Mouse (Mus musculus) lung, embryonic 15.5 days (tissue): ENCODE measurements around the gene Atpaf1. TPM values are rescaled to one million over a fixed set of nuclear protein-coding genes. Genes with fewer than 3 reads are reported as not detected.

Experiments used
- ATAC-seq: fragments of 200-750 bp; cut with Nextera tagmentation; 2 replicates; pipeline ENCODE4 v1.8.0; 2017; ENCODE audit warnings: moderate number of reproducible peaks, borderline replicate concordance; ENCODE audit not compliant: low FRiP score, low TSS enrichment; ENCODE audit errors: extremely low read depth
- H3K27ac ChIP-seq: fragments of 300-500 bp; sonication (generic); 2 replicates; pipeline ENCODE4 v1.5.1; 2015; ENCODE audit warnings: moderate library complexity, mild to moderate bottlenecking, inconsistent platforms
- H3K27me3 ChIP-seq: fragments of 300-500 bp; sonication (generic); 2 replicates; pipeline ENCODE4 v1.6.1; 2015; ENCODE audit warnings: inconsistent platforms
- H3K36me3 ChIP-seq: fragments of 300-500 bp; sonication (generic); 2 replicates; pipeline ENCODE4 v1.6.1; 2015; ENCODE audit warnings: inconsistent platforms
- H3K4me1 ChIP-seq: fragments of 300-500 bp; sonication (generic); 2 replicates; pipeline ENCODE4 v1.6.1; 2015; ENCODE audit warnings: inconsistent platforms
- H3K4me2 ChIP-seq: fragments of 300-500 bp; sonication (generic); 2 replicates; pipeline ENCODE4 v1.6.1; 2015; ENCODE audit warnings: inconsistent platforms, mild to moderate bottlenecking, moderate library complexity
- H3K4me3 ChIP-seq: fragments of 300-500 bp; sonication (generic); 2 replicates; pipeline ENCODE4 v1.5.1; 2015; ENCODE audit warnings: mild to moderate bottlenecking, inconsistent platforms
- H3K9ac ChIP-seq: fragments of 300-500 bp; sonication (generic); 2 replicates; pipeline ENCODE4 v1.6.1; 2015; ENCODE audit warnings: inconsistent platforms
- H3K9me3 ChIP-seq: fragments of 300-500 bp; sonication (generic); 2 replicates; pipeline ENCODE4 v1.6.1; 2016; ENCODE audit warnings: inconsistent platforms
- WGBS: fragments of 180-500 bp; shearing (Covaris S2); methylation state at CpG from one replicate; pipeline ENCODE4 v1.1.7; 2015; 5-methylcytosine and 5-hydroxymethylcytosine counted together
- polyA plus RNA-seq: library from polyadenylated mRNA; unstranded; fragments of >200 nt; fragmentation: Nextera tagmentation; extraction: Ambion mirVana; gene quantifications from 2 replicates; pipeline ENCODE4 v1.2.1, GENCODE M21; 2015

The Atpaf1 gene
- polyA plus RNA-seq, 1 experiment from 2014 or later = 52.0 TPM

DNA sequence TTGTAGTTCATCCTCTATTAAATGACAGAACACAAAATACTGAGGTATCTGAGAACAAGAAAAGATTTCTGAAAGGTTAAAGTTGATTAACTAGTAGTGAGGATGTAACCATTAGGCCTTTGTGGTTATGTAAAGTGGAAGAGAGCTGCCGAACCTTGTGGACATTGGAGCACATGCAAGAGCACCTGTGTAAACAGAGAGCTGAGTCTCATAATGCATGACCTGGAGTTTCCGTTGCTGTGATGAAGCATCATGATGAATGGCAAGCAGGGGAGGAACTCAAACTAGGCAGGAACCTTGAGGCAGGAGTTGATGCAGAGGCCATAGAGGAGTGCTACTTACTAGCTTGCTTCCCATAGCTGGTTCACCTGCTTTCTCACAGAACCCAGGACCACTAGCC, 66.0 kb downstream of the Atpaf1 start:
- ATAC-seq = no peak
- Histone ChIP-seq H3K4me3 (no peak overlapping the region), H3K4me1 (0 out of 2 replicates have a peak, but pooled peaks cover 3% of the 10 kb centered on the region), H3K9ac (no peak overlapping the region), H3K9me3 (no peaks in the 10 kb centered on the region), H3K36me3 (peaks cover 5% of the 10 kb centered on the region; the same call in 1 of the 2 replicates), H3K4me2 (no peak overlapping the region), H3K27ac (no peak overlapping the region), H3K27me3 (no peaks in the 10 kb centered on the region)
- 20% methylated on average over 2 of the region's 2 CpGs for WGBS

DNA sequence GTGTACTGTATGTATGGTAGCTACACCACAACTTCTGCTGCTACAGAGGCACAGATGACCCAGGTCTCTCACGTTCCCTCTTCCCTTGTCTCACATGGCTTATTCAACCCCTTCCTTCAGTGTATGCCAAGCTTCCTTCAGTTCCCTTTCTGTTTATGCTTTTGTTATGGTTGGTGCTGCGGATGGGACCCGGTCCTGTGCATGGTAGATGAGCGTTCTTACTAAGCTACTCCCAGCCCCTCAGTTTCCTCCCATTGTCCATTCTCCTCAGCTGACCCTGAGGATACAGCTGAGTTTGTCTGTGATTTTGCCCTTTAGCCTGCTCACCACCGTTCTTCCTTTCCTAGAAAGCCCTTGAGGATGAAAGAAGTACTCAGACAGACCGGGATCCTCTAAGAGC, 67.0 kb downstream of the Atpaf1 start:
- no peak overlapping the region for H3K4me3 ChIP-seq
- 0 out of 2 replicates have a peak, but pooled peaks cover 3% of the 10 kb centered on the region for H3K4me1 ChIP-seq
- ATAC-seq = no peak

DNA sequence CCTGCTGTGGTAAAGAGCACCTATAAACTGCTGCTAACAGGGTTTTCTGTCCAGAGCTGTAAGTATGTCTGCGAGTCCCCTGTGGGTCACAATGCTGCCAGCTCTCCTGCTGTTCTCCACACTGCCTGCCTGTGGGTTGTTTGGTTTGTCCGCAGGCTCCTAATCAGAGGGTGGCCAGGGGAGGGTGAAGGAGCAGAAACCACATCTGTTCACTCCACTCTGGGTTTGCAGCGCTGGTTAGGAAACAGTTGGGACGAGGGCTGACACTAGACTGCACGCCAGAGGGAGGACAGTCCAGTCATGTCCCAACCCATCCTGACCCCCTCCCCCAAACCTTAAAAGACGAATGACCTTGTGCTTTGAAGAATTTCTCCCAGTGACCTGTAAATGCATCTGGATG, 70.5 kb downstream of the Atpaf1 start:
- no peaks in the 10 kb centered on the region for H3K27me3 ChIP-seq
- H3K9me3 ChIP-seq = no peaks in the 10 kb centered on the region
- no peak overlapping the region for H3K4me3 ChIP-seq
- ATAC-seq = no peak
- WGBS = 40% methylated on average over 6 of the region's 6 CpGs
- H3K36me3 ChIP-seq = peaks cover 22% of the 10 kb centered on the region
- no peak overlapping the region for H3K9ac ChIP-seq
- H3K4me1 ChIP-seq = no peaks in the 10 kb centered on the region
- H3K4me2 ChIP-seq = no peak overlapping the region
- H3K27ac ChIP-seq = no peak overlapping the region

More for the DNA sequence above, 67.0 kb downstream of the Atpaf1 start:
- peaks cover 5% of the 10 kb centered on the region; the same call in 1 of the 2 replicates for H3K36me3 ChIP-seq
- no peak overlapping the region for H3K4me2 ChIP-seq
- no peak overlapping the region for H3K9ac ChIP-seq
- no peaks in the 10 kb centered on the region for H3K9me3 ChIP-seq
- no peaks in the 10 kb centered on the region for H3K27me3 ChIP-seq
- H3K27ac ChIP-seq = no peak overlapping the region
- 70% methylated on average over 6 of the region's 6 CpGs for WGBS

DNA sequence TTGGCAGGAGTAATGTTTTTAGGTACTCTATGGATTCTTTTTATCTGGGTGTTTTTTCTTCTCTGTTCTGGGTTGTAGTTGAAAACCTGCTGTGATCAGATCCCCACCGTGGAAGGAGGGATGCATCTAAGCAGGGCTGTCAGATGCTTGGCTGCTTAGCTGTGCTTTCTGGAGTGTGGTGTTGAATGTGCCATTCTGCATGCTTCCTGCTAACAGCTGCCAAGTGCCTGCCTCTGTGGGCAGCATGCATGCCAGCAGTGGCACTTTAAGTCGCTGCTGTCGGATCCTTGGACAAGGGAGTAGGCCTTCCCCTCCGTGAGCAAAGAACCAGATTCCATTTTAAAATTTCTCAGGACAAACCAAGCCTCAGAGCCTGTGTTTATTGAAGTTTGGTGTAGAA, 71.0 kb downstream of the Atpaf1 start:
- Histone ChIP-seq H3K4me1 (no peaks in the 10 kb centered on the region), H3K4me3 (no peak overlapping the region), H3K36me3 (peaks cover 27% of the 10 kb centered on the region), H3K27me3 (no peaks in the 10 kb centered on the region), H3K4me2 (no peak overlapping the region), H3K27ac (no peak overlapping the region), H3K9ac (no peak overlapping the region), H3K9me3 (no peaks in the 10 kb centered on the region)
- WGBS = 62% methylated on average over 4 of the region's 4 CpGs
- ATAC-seq = no peak

DNA sequence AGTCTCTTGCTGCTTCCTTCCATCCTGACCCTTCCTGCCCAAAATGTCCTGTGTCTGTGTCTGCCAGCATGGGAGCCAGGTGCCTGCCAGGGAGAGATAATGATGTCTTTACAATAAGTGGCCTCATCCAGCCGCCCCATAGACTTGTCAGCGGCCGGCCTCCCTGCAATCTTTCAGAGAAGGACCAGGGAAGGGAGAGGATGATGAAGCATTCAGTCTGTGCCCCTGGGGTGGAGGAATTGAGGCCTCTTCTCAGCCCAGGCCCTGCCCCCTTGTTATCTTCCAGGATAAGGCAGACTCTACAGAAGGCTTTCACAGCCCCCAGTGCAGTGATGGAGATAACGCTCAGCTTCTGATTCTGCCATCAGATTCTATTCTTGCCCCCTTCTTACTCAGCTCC, 71.7 kb downstream of the Atpaf1 start:
- no peak for ATAC-seq
- H3K4me3 ChIP-seq = no peak overlapping the region
- 67% methylated on average over 4 of the region's 4 CpGs for WGBS

DNA sequence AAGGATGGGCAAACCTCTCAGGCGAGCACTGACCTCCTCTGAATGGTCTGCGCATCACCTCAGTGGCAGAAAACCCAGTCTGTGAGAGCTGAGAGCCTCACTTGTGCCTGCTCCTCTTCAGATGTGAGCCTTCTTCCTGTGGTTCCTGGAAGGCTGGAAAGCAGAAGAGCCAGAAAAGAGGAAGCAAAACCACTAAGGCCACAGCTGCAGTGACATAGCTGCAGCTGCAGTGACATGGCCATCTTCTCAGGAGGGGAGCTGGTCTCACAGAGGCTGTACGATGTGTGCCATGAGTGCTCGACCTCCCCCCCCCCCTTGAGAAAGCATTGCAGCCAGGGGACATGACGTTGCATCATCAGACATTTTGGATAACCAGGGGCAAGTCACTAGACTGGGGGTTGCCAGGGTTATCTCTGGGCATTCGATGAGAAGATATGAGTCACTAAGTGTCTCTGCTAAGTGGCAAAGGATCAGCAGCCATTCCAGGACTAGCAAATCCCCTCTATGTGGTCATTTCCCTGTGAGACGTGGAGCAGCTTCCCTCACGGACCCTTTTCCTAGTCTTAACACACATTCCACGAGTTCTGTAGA, 72.8 kb downstream of the Atpaf1 start:
- Histone ChIP-seq H3K36me3 (peaks cover 23% of the 10 kb centered on the region), H3K27me3 (no peaks in the 10 kb centered on the region), H3K9ac (no peak overlapping the region), H3K4me2 (no peak overlapping the region), H3K9me3 (no peaks in the 10 kb centered on the region), H3K4me1 (no peaks in the 10 kb centered on the region), H3K27ac (no peak overlapping the region), H3K4me3 (no peak overlapping the region)
- no peak for ATAC-seq
- WGBS = 71% methylated on average over 9 of the region's 9 CpGs

More for the DNA sequence above, 71.7 kb downstream of the Atpaf1 start:
- Histone ChIP-seq H3K9ac (no peak overlapping the region), H3K27me3 (no peaks in the 10 kb centered on the region), H3K4me2 (no peak overlapping the region), H3K36me3 (peaks cover 25% of the 10 kb centered on the region), H3K27ac (no peak overlapping the region), H3K4me1 (no peaks in the 10 kb centered on the region), H3K9me3 (no peaks in the 10 kb centered on the region)

DNA sequence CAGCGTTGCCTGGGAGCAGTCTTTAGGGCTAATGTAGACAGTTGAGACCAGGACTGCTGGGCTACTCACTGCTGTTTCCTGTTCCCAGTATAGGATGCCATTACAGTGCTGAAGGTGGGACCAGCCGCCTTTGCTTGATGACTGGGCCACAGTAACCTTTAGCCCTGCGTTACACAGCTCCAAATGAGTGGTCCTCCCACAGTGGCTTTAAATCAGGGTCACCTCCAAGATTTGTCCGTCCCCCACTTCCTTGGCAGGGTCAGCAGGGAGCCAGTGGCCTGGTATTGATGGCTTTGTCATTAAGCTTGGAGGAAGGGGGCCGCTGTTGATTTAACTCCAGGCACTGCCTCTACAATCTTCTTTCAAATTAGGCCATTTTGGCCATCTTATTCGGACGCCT, 78.7 kb downstream of the Atpaf1 start:
- 70% methylated on average over 7 of the region's 7 CpGs for WGBS

DNA sequence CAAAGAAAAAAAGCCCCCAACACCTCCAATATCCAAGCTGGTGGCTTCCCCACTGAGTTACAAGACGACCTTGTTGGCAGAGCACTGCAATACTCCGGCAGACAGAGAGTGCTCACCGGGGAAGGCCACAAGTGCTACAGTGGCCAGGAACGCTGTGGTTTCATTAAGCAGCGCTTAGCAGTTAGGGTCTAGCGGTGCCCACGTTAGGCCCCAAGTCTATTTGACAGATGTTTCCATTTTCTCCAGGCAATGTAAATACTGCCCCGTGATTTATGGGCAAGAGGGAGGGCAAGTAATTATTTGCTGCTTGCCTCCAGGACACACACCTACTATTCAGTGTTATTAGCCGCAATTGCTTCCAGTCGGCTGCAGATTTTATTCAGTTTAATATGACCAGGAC, 79.3 kb downstream of the Atpaf1 start:
- H3K4me1 ChIP-seq = no peaks in the 10 kb centered on the region
- H3K4me3 ChIP-seq = no peak overlapping the region
- ATAC-seq = no peak
- no peaks in the 10 kb centered on the region for H3K27me3 ChIP-seq
- WGBS = 38% methylated on average over 10 of the region's 10 CpGs
- H3K27ac ChIP-seq = no peak overlapping the region
- H3K9ac ChIP-seq = no peak overlapping the region
- H3K4me2 ChIP-seq = no peak overlapping the region
- no peaks in the 10 kb centered on the region for H3K9me3 ChIP-seq
- H3K36me3 ChIP-seq = peaks cover 18% of the 10 kb centered on the region; the same call in 1 of the 2 replicates

More for the DNA sequence above, 78.7 kb downstream of the Atpaf1 start:
- no peak overlapping the region for H3K4me2 ChIP-seq
- no peak overlapping the region for H3K4me3 ChIP-seq
- H3K4me1 ChIP-seq = no peaks in the 10 kb centered on the region
- peaks cover 18% of the 10 kb centered on the region; the same call in 1 of the 2 replicates for H3K36me3 ChIP-seq
- no peaks in the 10 kb centered on the region for H3K9me3 ChIP-seq
- H3K27ac ChIP-seq = no peak overlapping the region
- no peak for ATAC-seq
- H3K27me3 ChIP-seq = no peaks in the 10 kb centered on the region
- H3K9ac ChIP-seq = no peak overlapping the region

Other genes starting within 250 kb of the Atpaf1 start
- gene Cyp4a31, start 221.2 kb upstream of the Atpaf1 start, polyA plus RNA-seq = not detected in 2 replicates
- gene Cyp4a32, start 183.8 kb upstream of the Atpaf1 start, polyA plus RNA-seq = not detected in 2 replicates
- gene Cyp4b1, start 137.1 kb upstream of the Atpaf1 start, polyA plus RNA-seq = 18.7 and 23.1 TPM in 2 replicates
- gene Efcab14, start 47.1 kb upstream of the Atpaf1 start, polyA plus RNA-seq = 30.6 and 34.6 TPM in 2 replicates
- 0.20 and 0.32 TPM in 2 replicates for gene Tex38, start 3.8 kb upstream of the Atpaf1 start, polyA plus RNA-seq
- gene Mob3c, start 43.3 kb downstream of the Atpaf1 start, polyA plus RNA-seq = 11.7 and 13.5 TPM in 2 replicates
- 23.9 and 28.3 TPM in 2 replicates for gene Mknk1, start 54.4 kb downstream of the Atpaf1 start, polyA plus RNA-seq
- not detected in 2 replicates for gene Kncn, start 99.6 kb downstream of the Atpaf1 start, polyA plus RNA-seq
- gene 6430628N08Rik, start 105.9 kb downstream of the Atpaf1 start, polyA plus RNA-seq = not detected in 2 replicates
- 0.05 TPM in 1 of 2 replicates, not detected in the other for gene Dmbx1, start 155.1 kb downstream of the Atpaf1 start, polyA plus RNA-seq
- 8.9 and 10.2 TPM in 2 replicates for gene Faah, start 233.1 kb downstream of the Atpaf1 start, polyA plus RNA-seq